Mouse (Mus musculus): Measurements from ENCODE around the gene Rnf17. TPM values are rescaled to one million over a fixed set of nuclear protein-coding genes. Genes with fewer than 3 reads are reported as not detected.

Rnf17 gene
- polyA plus RNA-seq, 1 experiment, result 0.41 TPM

DNA sequence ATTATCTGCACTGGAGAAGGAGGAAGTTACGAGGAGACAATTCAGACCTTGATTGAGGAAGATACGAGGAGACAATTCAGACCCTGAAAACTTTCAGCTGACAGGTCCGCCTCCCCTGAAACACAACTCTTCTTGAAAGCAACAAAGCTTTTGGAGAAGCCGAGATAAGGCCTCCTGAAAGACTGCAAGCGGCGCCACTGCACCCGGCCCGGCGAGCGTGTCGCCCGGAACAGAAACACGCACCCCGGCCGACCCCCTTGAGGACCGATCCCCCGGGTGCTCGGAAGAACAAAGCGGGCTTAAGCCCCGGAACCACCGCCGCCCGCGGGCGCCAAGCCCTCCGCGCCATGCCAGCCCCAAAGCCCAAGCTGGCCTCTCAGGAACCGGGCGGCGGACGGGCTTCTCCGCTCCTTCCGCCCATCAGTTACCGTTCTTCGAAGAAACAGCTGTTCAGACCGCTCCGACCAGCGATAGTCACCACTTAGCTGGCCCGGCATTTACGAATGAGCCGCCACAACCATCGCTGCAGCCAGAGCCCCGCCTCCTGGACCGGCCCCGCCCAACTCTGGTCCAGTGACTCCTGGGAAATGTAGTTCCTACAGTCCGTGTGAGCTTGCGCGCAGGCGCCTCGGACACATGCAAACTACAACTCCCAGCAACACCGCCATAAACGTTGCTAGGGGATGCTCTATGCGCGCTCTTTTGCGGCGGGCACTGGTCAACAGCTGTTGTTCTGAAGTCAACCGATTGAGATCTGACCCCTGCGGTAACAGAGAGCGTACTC lies 169.1 kb downstream of the Rnf17 start:
- peak; percentile 99 for DNase-seq (ENCODE audit: low read depth)
- TF ChIP-seq POLR2A (IDR thresholded peaks at IDR 0.05; ENCODE audit: borderline replicate concordance, extremely low read depth, insufficient read depth, insufficient read length, poor library complexity, severe bottlenecking), result peak; percentile 35; the same call in 1 of the 2 replicates
- TF ChIP-seq CTCF (IDR thresholded peaks at IDR 0.05; ENCODE audit: borderline replicate concordance, extremely low read depth, insufficient read depth, insufficient read length), result no peak

DNA sequence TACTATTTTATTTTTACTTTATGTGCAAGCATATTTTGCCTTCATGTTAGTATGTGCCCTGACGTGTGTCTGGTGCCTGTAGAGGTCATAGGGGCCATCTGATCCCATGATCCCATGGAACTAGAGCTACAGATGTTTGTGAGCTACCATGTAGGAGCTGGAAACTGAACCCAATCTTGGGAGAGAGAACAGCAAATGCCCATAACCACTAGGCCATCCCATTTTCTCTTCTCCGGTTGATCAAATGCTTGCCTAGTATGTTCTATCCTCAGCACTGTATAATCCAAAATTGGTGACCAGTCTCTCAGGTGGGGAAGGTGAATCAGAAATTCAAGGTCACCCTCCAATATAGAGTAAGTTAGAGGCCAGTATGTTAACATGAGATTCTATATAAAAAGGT lies 170.2 kb downstream of the Rnf17 start:
- no peak for DNase-seq (ENCODE audit: low read depth)
- TF ChIP-seq CTCF (IDR thresholded peaks at IDR 0.05; ENCODE audit: borderline replicate concordance, extremely low read depth, insufficient read depth, insufficient read length), result no peak
- TF ChIP-seq POLR2A (IDR thresholded peaks at IDR 0.05; ENCODE audit: borderline replicate concordance, extremely low read depth, insufficient read depth, insufficient read length, poor library complexity, severe bottlenecking), result no peak

Other genes starting within 250 kb of the Rnf17 start
- 0.15 TPM in 1 of 2 replicates, not detected in the other for gene Gzmg, start 243.0 kb upstream of the Rnf17 start, polyA plus RNA-seq (2012; rRNA removed)
- gene Gzmn, start 228.0 kb upstream of the Rnf17 start, polyA plus RNA-seq (2012; rRNA removed), result not detected in 2 replicates
- gene Gzmf, start 191.2 kb upstream of the Rnf17 start, polyA plus RNA-seq (2012; rRNA removed), result not detected in 2 replicates
- not detected in 2 replicates for gene Gzmc, start 167.9 kb upstream of the Rnf17 start, polyA plus RNA-seq (2012; rRNA removed)
- gene Gzmb, start 140.3 kb upstream of the Rnf17 start, polyA plus RNA-seq (2012; rRNA removed), result 0.04 TPM in 1 of 2 replicates, not detected in the other
- 0.14 and 0.18 TPM in 2 replicates for gene Atp12a, start 37.5 kb upstream of the Rnf17 start, polyA plus RNA-seq (2012; rRNA removed)
- gene Cenpj, start 172.8 kb downstream of the Rnf17 start, polyA plus RNA-seq (2012; rRNA removed), result 6.9 and 7.1 TPM in 2 replicates
- gene Parp4, start 173.0 kb downstream of the Rnf17 start, polyA plus RNA-seq (2012; rRNA removed), result 1.4 and 2.3 TPM in 2 replicates

Data from brain, embryonic 14.5 days (tissue).